Mouse (Mus musculus): ENCODE measurements around the gene Top3b. TPM values are rescaled to one million over a fixed set of nuclear protein-coding genes. Genes with fewer than 3 reads are reported as not detected.
A peak's percentile ranks its signal among the peaks of the same experiment; 100 is the strongest.
"Not testable (repeated sequence)": the region's sequence is repeated elsewhere in the genome, so short reads cannot be mapped to it uniquely, and the experiment has no call there.

The Top3b gene
- polyA plus RNA-seq (2016; fragmentation: Nextera tagmentation; extraction: Ambion mirVana) = 73.0 and 81.2 TPM in 2 replicates

GRCm38 (mm10) chr16:16870617-16871331 is at the start of gene Top3b, which contains the start of gene Vpreb1:
Top3b (plus strand) TSS chr16:16870736.
Vpreb1 (minus strand) TSS chr16:16870843.
- peaks cover 7% of the 10 kb centered on the region; the same call in 1 of the 2 replicates for H3K4me1 ChIP-seq (replicated peaks)
- under 1% methylated on average over 49 of the region's 49 CpGs for WGBS
- peak within 1 kb of the TSS; percentile 97 for H3K27ac ChIP-seq
- peaks cover under 1% of the 10 kb centered on the region for H3K9me3 ChIP-seq
- H3K4me2 ChIP-seq = peak within 1 kb of the TSS; percentile 69
- H3K27me3 ChIP-seq = no peaks in the 10 kb centered on the region
- ATAC-seq (ENCODE audit: insufficient number of reproducible peaks, insufficient read depth, low FRiP score, low TSS enrichment, low read depth) = peak; percentile 97
- H3K36me3 ChIP-seq = peaks cover 12% of the 10 kb centered on the region
- H3K4me3 ChIP-seq (replicated peaks) = peak within 1 kb of the TSS; percentile 71
- H3K9ac ChIP-seq (replicated peaks) = peak within 1 kb of the TSS; percentile 84

- H3K4me3 ChIP-seq (replicated peaks) = no peak overlapping the region
- no peak overlapping the region for H3K4me2 ChIP-seq
- 47% methylated on average over 5 of the region's 5 CpGs for WGBS
- no peaks in the 10 kb centered on the region for H3K9me3 ChIP-seq
- no peak for ATAC-seq (ENCODE audit: insufficient number of reproducible peaks, insufficient read depth, low FRiP score, low TSS enrichment, low read depth)
- H3K27me3 ChIP-seq = no peaks in the 10 kb centered on the region
- no peaks in the 10 kb centered on the region for H3K36me3 ChIP-seq
- no peaks in the 10 kb centered on the region for H3K4me1 ChIP-seq (replicated peaks)
- H3K9ac ChIP-seq (replicated peaks) = no peak overlapping the region
- H3K27ac ChIP-seq = no peak overlapping the region
These were observed 45.1 kb upstream of the Top3b start for GRCm38 (mm10) chr16:16825476-16825875.

DNA sequence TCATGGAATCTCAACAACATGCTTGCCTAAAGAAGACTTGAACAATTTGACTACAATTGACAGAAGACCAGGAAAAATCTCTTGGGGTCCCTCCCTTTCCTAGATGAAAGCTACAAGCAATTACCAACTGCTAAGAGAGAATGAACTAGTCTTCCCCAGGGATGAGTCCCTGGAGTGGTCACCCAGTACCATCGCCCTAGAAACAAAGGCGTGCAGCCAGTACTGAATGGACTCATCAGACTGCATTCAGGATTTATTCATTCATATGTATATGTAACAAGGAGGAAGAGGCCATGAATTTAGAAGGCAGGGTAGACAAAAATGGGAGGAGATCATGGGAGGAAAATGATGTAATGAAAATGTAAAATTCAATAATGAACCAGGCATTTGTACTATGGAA is 44.3 kb upstream of the Top3b start:
- Histone ChIP-seq H3K4me1 (replicated peaks) (no peaks in the 10 kb centered on the region), H3K27ac (no peak overlapping the region), H3K4me3 (replicated peaks) (no peak overlapping the region), H3K9ac (replicated peaks) (no peak overlapping the region), H3K4me2 (no peak overlapping the region), H3K9me3 (no peaks in the 10 kb centered on the region), H3K36me3 (no peaks in the 10 kb centered on the region), H3K27me3 (no peaks in the 10 kb centered on the region)
- ATAC-seq (ENCODE audit: insufficient number of reproducible peaks, insufficient read depth, low FRiP score, low TSS enrichment, low read depth) = no peak
- 92% methylated on average over 2 of the region's 2 CpGs for WGBS

GRCm38 (mm10) chr16:16828757-16829615 is 41.5 kb upstream of the Top3b start, which contains the start of gene Spag6l:
Spag6l (minus strand) TSS chr16:16829456.
- no peaks in the 10 kb centered on the region for H3K27me3 ChIP-seq
- peak within 1 kb of the TSS; percentile 37; the same call in 1 of the 2 replicates for H3K9ac ChIP-seq (replicated peaks)
- no peaks in the 10 kb centered on the region for H3K36me3 ChIP-seq
- peak within 1 kb of the TSS; percentile 44 for H3K4me3 ChIP-seq (replicated peaks)
- WGBS = 8% methylated on average over 33 of the region's 33 CpGs
- peak; percentile 88 for ATAC-seq (ENCODE audit: insufficient number of reproducible peaks, insufficient read depth, low FRiP score, low TSS enrichment, low read depth)
- no peaks in the 10 kb centered on the region for H3K9me3 ChIP-seq
- no peak within 1 kb of the TSS for H3K27ac ChIP-seq
- no peaks in the 10 kb centered on the region for H3K4me1 ChIP-seq (replicated peaks)
- peak within 1 kb of the TSS; percentile 85 for H3K4me2 ChIP-seq

GRCm38 (mm10) chr16:16829671-16830070 is 40.9 kb upstream of the Top3b start:
- H3K27ac ChIP-seq = no peak overlapping the region
- no peak overlapping the region for H3K9ac ChIP-seq (replicated peaks)
- no peak overlapping the region for H3K4me3 ChIP-seq (replicated peaks)
- H3K27me3 ChIP-seq = no peaks in the 10 kb centered on the region
- no peaks in the 10 kb centered on the region for H3K9me3 ChIP-seq
- no peak overlapping the region for H3K4me2 ChIP-seq
- H3K4me1 ChIP-seq (replicated peaks) = no peaks in the 10 kb centered on the region
- ATAC-seq (ENCODE audit: insufficient number of reproducible peaks, insufficient read depth, low FRiP score, low TSS enrichment, low read depth) = no peak
- 77% methylated on average over 3 of the region's 3 CpGs for WGBS
- H3K36me3 ChIP-seq = no peaks in the 10 kb centered on the region

GRCm38 (mm10) chr16:16849196-16849595 is 21.3 kb upstream of the Top3b start:
- ATAC-seq (ENCODE audit: insufficient number of reproducible peaks, insufficient read depth, low FRiP score, low TSS enrichment, low read depth) = no peak
- Histone ChIP-seq H3K27me3 (no peaks in the 10 kb centered on the region), H3K9me3 (peaks cover 8% of the 10 kb centered on the region; the same call in 1 of the 2 replicates), H3K9ac (replicated peaks) (no peak overlapping the region), H3K4me1 (replicated peaks) (no peaks in the 10 kb centered on the region), H3K27ac (no peak overlapping the region), H3K36me3 (no peaks in the 10 kb centered on the region), H3K4me3 (replicated peaks) (no peak overlapping the region), H3K4me2 (no peak overlapping the region)

- WGBS = 74% methylated on average over 3 of the region's 3 CpGs
These were observed 18.1 kb upstream of the Top3b start for GRCm38 (mm10) chr16:16852411-16852810.

DNA sequence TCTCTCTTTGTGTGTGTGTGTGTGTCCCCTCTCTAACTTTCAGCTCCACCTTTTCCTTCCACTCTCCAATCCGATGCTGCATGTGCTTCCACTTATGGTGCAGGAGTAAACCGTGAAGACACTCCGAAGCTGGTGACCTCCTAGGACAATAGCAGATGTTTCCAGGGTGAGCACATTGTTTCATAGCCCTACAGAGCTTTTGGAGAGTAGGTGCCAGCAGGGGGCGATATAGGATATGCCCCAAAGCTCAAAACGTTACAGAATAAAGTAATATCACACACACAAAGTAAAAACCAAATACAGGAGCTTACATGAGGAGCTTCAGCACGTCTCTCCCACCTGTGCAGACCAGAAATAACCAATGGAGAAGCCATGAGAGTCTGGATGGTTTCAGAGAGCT is 15.7 kb upstream of the Top3b start:
- no peak for ATAC-seq (ENCODE audit: insufficient number of reproducible peaks, insufficient read depth, low FRiP score, low TSS enrichment, low read depth)
- H3K27ac ChIP-seq = no peak overlapping the region
- no peaks in the 10 kb centered on the region for H3K36me3 ChIP-seq
- H3K27me3 ChIP-seq = no peaks in the 10 kb centered on the region
- H3K4me1 ChIP-seq (replicated peaks) = no peaks in the 10 kb centered on the region
- no peak overlapping the region for H3K4me3 ChIP-seq (replicated peaks)
- no peak overlapping the region for H3K4me2 ChIP-seq
- peaks cover 8% of the 10 kb centered on the region; the same call in 1 of the 2 replicates for H3K9me3 ChIP-seq
- H3K9ac ChIP-seq (replicated peaks) = no peak overlapping the region
- WGBS = 33% methylated on average over 6 of the region's 6 CpGs

More at GRCm38 (mm10) chr16:16852411-16852810, 18.1 kb upstream of the Top3b start:
- Histone ChIP-seq H3K9ac (replicated peaks) (no peak overlapping the region), H3K27ac (no peak overlapping the region), H3K4me3 (replicated peaks) (no peak overlapping the region), H3K4me1 (replicated peaks) (no peaks in the 10 kb centered on the region), H3K9me3 (peaks cover 8% of the 10 kb centered on the region; the same call in 1 of the 2 replicates), H3K36me3 (no peaks in the 10 kb centered on the region), H3K4me2 (no peak overlapping the region), H3K27me3 (no peaks in the 10 kb centered on the region)
- no peak for ATAC-seq (ENCODE audit: insufficient number of reproducible peaks, insufficient read depth, low FRiP score, low TSS enrichment, low read depth)

- Histone ChIP-seq H3K4me3 (replicated peaks) (no peak overlapping the region), H3K36me3 (no peaks in the 10 kb centered on the region), H3K27me3 (no peaks in the 10 kb centered on the region), H3K27ac (no peak overlapping the region), H3K4me2 (no peak overlapping the region), H3K9me3 (peaks cover 8% of the 10 kb centered on the region; the same call in 1 of the 2 replicates), H3K9ac (replicated peaks) (no peak overlapping the region), H3K4me1 (replicated peaks) (no peaks in the 10 kb centered on the region)
- WGBS = 83% methylated on average over 1 of the region's 1 CpGs
- no peak for ATAC-seq (ENCODE audit: insufficient number of reproducible peaks, insufficient read depth, low FRiP score, low TSS enrichment, low read depth)
These were observed 15.0 kb upstream of the Top3b start for GRCm38 (mm10) chr16:16855541-16855940.

DNA sequence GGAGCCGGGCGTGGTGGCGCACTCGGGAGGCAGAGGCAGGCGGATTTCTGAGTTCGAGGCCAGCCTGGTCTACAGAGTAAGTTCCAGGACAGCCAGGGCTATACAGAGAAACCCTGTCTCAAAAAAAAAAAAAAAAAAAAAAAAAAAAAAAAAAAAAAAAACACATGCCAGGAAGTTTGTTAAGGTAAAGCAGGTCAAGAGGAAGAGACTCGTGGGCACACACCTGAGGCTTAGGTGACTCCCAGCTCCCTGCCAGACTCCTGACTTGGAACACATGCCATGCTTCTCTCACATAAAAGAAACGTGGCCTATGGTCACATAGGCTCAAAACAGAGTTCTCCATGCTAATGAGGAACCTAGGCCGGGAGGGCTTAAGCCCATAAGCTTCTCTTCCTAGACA is 14.5 kb upstream of the Top3b start:
- H3K9me3 ChIP-seq; H3K4me2 ChIP-seq; H3K4me1 ChIP-seq (replicated peaks); H3K27ac ChIP-seq; H3K36me3 ChIP-seq; H3K4me3 ChIP-seq (replicated peaks); H3K27me3 ChIP-seq; ATAC-seq (ENCODE audit: insufficient number of reproducible peaks, insufficient read depth, low FRiP score, low TSS enrichment, low read depth); H3K9ac ChIP-seq (replicated peaks): not testable (repeated sequence)
- 78% methylated on average over 9 of the region's 9 CpGs for WGBS

GRCm38 (mm10) chr16:16856731-16857476 is 13.6 kb upstream of the Top3b start:
- WGBS = 74% methylated on average over 13 of the region's 13 CpGs

More at GRCm38 (mm10) chr16:16856731-16857476, 13.6 kb upstream of the Top3b start:
- Histone ChIP-seq H3K4me3 (replicated peaks) (no peak overlapping the region), H3K9me3 (no peaks in the 10 kb centered on the region), H3K9ac (replicated peaks) (no peak overlapping the region), H3K4me1 (replicated peaks) (no peaks in the 10 kb centered on the region), H3K36me3 (no peaks in the 10 kb centered on the region), H3K4me2 (no peak overlapping the region), H3K27me3 (no peaks in the 10 kb centered on the region), H3K27ac (no peak overlapping the region)
- ATAC-seq (ENCODE audit: insufficient number of reproducible peaks, insufficient read depth, low FRiP score, low TSS enrichment, low read depth) = no peak

Data from limb, embryonic 12.5 days (tissue).